Mouse (Mus musculus) liver (tissue): Measurements from ENCODE around the gene St8sia4.

ENCODE experiments used
- DNase-seq: peaks from one replicate; pipeline ENCODE4 v3.0.0-alpha.2; 2020; ENCODE audit warnings: mixed read lengths

Gene St8sia4

GRCm38 (mm10) chr1:95667435-95668252, at the start of gene St8sia4:
Gene St8sia4 (minus strand): TSS chr1:95667571.
- peak; percentile 84 for DNase-seq

GRCm38 (mm10) chr1:95709181-95709580, 41.8 kb upstream of the St8sia4 start:
- no peak for DNase-seq

GRCm38 (mm10) chr1:95699903-95700302, 32.5 kb upstream of the St8sia4 start:
- DNase-seq, result no peak

- no peak for DNase-seq
Measured at GRCm38 (mm10) chr1:95674052-95674451, 6.7 kb upstream of the St8sia4 start.

- DNase-seq, result no peak
Measured at GRCm38 (mm10) chr1:95668253-95668805, 958 bp upstream of the St8sia4 start.

- no peak for DNase-seq
Measured at GRCm38 (mm10) chr1:95666541-95667320, 640 bp downstream of the St8sia4 start.

- DNase-seq, result no peak
Measured at GRCm38 (mm10) chr1:95665951-95666484, 1.4 kb downstream of the St8sia4 start.

- no peak for DNase-seq
Measured at GRCm38 (mm10) chr1:95664969-95665702, 2.2 kb downstream of the St8sia4 start.

- no peak for DNase-seq
Measured at GRCm38 (mm10) chr1:95664321-95664825, 3.0 kb downstream of the St8sia4 start.

- no peak for DNase-seq
Measured at GRCm38 (mm10) chr1:95657051-95657668, 10.2 kb downstream of the St8sia4 start.

GRCm38 (mm10) chr1:95655564-95655963, 11.8 kb downstream of the St8sia4 start:
- DNase-seq, result no peak

GRCm38 (mm10) chr1:95653445-95653844, 13.9 kb downstream of the St8sia4 start:
- DNase-seq, result no peak

- DNase-seq, result no peak
Measured at GRCm38 (mm10) chr1:95644292-95644691, 23.1 kb downstream of the St8sia4 start.

- DNase-seq, result no peak
Measured at GRCm38 (mm10) chr1:95639001-95639400, 28.4 kb downstream of the St8sia4 start.

- DNase-seq, result no peak
Measured at GRCm38 (mm10) chr1:95624376-95624775, 43.0 kb downstream of the St8sia4 start.

GRCm38 (mm10) chr1:95618647-95619046, 48.7 kb downstream of the St8sia4 start:
- DNase-seq, result no peak

- no peak for DNase-seq
Measured at GRCm38 (mm10) chr1:95618125-95618524, 49.2 kb downstream of the St8sia4 start.

- DNase-seq, result no peak
Measured at GRCm38 (mm10) chr1:95610017-95610416, 57.4 kb downstream of the St8sia4 start.

GRCm38 (mm10) chr1:95609045-95609444, 58.3 kb downstream of the St8sia4 start:
- DNase-seq, result no peak

GRCm38 (mm10) chr1:95605458-95605857, 61.9 kb downstream of the St8sia4 start:
- no peak for DNase-seq

- DNase-seq, result no peak
Measured at GRCm38 (mm10) chr1:95598108-95598507, 69.3 kb downstream of the St8sia4 start.

- DNase-seq, result no peak
Measured at GRCm38 (mm10) chr1:95596825-95597224, 70.5 kb downstream of the St8sia4 start.
